Mouse (Mus musculus) testis, adult 10 weeks (tissue): ENCODE measurements around the gene Tenm3. TPM values are rescaled to one million over a fixed set of nuclear protein-coding genes. Genes with fewer than 3 reads are reported as not detected.

ENCODE experiments used
- polyA plus RNA-seq: library from polyadenylated mRNA; stranded (reverse); fragments of 350-450 nt; fragmentation: Illumina TruSeq; extraction: RNeasy Lipid Tissue Mini Kit (QIAGEN cat#74804); gene quantifications from one replicate; pipeline ENCODE4 v1.2.3, GENCODE M21; 2014; ENCODE audit warnings: low read depth, low replicate concordance

Gene Tenm3
- 4.4 TPM for polyA plus RNA-seq

DNA sequence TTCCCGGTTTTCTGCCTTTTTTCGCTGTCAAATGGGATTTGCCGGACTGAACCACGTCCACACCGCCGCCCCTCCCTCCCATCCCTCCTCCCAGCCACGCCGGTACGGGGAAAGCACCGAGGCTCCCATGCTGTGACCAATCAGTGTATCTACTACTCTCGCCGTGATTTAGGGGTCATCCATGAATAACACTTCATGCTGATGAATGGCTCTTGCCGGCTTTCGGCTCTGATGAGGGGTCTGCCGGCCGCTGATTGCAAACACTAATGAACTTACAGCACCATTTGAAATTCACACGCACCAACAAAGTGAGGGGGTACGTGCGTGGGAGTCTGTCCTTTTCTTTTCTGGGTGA, at the start of gene Tenm3:
Tenm3 (minus strand) TSS at position 21 of the 355 bp plus-strand sequence.

